Mouse (Mus musculus) midbrain, embryonic 16.5 days (tissue): ENCODE data around the gene Nolc1. TPM values are rescaled to one million over a fixed set of nuclear protein-coding genes. Genes with fewer than 3 reads are reported as not detected.

ENCODE experiments used
- ATAC-seq: fragments of 200-750 bp; cut with Nextera tagmentation; 2 replicates; pipeline ENCODE4 v1.8.0; 2017; ENCODE audit warnings: moderate TSS enrichment
- H3K27ac ChIP-seq: fragments of 300-500 bp; sonication (generic); 2 replicates; pipeline ENCODE4 v1.5.1; 2014; ENCODE audit warnings: mild to moderate bottlenecking, low read length, mixed read lengths
- H3K27me3 ChIP-seq: fragments of 300-500 bp; sonication (generic); 2 replicates; pipeline ENCODE4 v1.6.1; 2014; ENCODE audit warnings: low read depth, low read length, mixed read lengths; ENCODE audit not compliant: control insufficient read depth, insufficient read depth
- H3K36me3 ChIP-seq: fragments of 300-500 bp; sonication (generic); 2 replicates; pipeline ENCODE4 v1.6.1; 2014; ENCODE audit warnings: mild to moderate bottlenecking, low read length, moderate library complexity, mixed read lengths; ENCODE audit not compliant: control insufficient read depth, insufficient read depth
- H3K4me1 ChIP-seq: fragments of 300-500 bp; sonication (generic); 2 replicates; pipeline ENCODE4 v1.6.1; 2014; ENCODE audit warnings: mild to moderate bottlenecking, low read length, mixed read lengths; ENCODE audit not compliant: control insufficient read depth, insufficient read depth
- H3K4me2 ChIP-seq: fragments of 300-500 bp; sonication (generic); 2 replicates; pipeline ENCODE4 v1.6.1; 2014; ENCODE audit warnings: mild to moderate bottlenecking, low read length, mixed read lengths
- H3K4me3 ChIP-seq: fragments of 300-500 bp; sonication (generic); 2 replicates; pipeline ENCODE4 v1.5.1; 2014; ENCODE audit warnings: low read depth, mild to moderate bottlenecking, low read length, moderate library complexity, mixed read lengths
- H3K9ac ChIP-seq: fragments of 300-500 bp; sonication (generic); 2 replicates; pipeline ENCODE4 v1.6.1; 2014; ENCODE audit warnings: low read depth, low read length, mixed read lengths
- H3K9me3 ChIP-seq: fragments of 300-500 bp; sonication (generic); replicated peaks from 2 replicates; pipeline ENCODE4 v1.6.1; 2014; ENCODE audit warnings: mild to moderate bottlenecking, low read length, mixed read lengths; ENCODE audit not compliant: control insufficient read depth, poor library complexity, severe bottlenecking
- WGBS: fragments of 180-500 bp; shearing (Covaris S2); extraction: QIAGEN DNeasy Blood & Tissue Kit; methylation state at CpG from one replicate; pipeline ENCODE4 v1.1.7; 2014; 5-methylcytosine and 5-hydroxymethylcytosine counted together
- polyA plus RNA-seq: library from polyadenylated mRNA; unstranded; fragments of >200 nt; fragmentation: Nextera tagmentation; extraction: Ambion mirVana; gene quantifications from 2 replicates; pipeline ENCODE4 v1.2.1, GENCODE M21; 2015

Nolc1 gene
- polyA plus RNA-seq, 1 experiment from 2014 or later: 64.4 TPM

DNA sequence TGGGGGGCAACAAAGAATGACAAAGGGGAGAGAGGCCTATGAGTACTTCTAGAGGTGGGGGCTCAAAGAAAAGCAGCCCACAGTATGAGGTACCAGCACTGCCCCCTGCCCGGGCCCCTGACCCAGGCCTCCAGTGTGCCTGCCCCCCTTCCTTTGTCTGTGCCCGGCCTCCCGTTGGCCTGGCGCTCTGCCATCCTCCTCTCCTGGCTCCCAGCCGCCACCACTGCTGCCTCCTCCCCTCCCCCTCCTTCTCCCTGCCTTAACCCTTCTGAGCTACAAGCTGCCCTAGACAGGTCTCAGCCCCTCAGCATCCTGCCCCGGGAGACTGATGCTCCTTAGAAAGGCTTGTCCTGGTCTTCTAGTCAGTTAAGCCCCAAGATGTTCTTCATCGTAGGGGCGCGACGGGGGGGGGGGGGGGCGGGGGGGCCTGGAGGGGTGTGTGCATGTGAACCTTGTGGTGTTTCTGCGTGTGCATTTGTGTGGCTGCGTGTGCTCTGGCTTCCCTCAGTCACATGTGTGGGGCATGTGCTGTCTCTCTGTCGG, 33.7 kb upstream of the Nolc1 start:
- ATAC-seq: no peak
- Histone ChIP-seq H3K4me3 (peak overlapping the region; percentile 89), H3K27ac (peak overlapping the region; percentile 97), H3K9me3 (no peaks in the 10 kb centered on the region), H3K36me3 (no peaks in the 10 kb centered on the region), H3K9ac (peak overlapping the region; percentile 67), H3K27me3 (no peaks in the 10 kb centered on the region), H3K4me2 (peak overlapping the region; percentile 97), H3K4me1 (peaks cover 74% of the 10 kb centered on the region)
- 0% methylated on average over 12 of the region's 14 CpGs for WGBS

DNA sequence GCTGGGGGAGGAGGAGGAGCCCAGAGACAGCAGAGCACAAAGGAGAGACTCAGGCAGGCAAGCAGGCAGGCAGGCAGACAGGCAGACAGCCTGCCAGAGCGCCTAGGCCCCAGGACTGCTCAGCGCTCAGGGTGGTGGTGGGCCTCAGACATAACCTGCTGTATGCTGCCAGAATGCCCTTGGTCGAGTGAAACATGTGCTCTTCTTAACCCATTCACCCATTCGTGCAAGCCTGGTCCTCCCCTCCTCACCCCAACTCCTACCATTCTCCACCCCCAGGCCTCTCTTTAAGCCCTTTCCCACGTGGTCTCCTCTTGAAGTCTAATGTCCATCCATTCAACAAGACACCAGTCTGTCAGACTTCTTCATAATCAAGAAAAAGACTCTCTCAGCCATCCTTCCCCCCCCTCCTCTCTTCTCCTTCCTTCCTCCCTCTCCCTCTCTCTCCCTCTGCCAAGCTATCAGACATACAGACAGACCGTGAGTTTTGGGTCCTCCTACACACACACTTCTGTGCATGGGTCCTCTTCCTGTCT, 33.1 kb upstream of the Nolc1 start:
- H3K4me2 ChIP-seq: peak overlapping the region; percentile 97
- 2% methylated on average over 6 of the region's 6 CpGs for WGBS
- peaks cover 69% of the 10 kb centered on the region for H3K4me1 ChIP-seq
- H3K4me3 ChIP-seq: peak overlapping the region; percentile 89
- peak overlapping the region; percentile 97 for H3K27ac ChIP-seq
- no peaks in the 10 kb centered on the region for H3K9me3 ChIP-seq
- no peaks in the 10 kb centered on the region for H3K27me3 ChIP-seq
- peak overlapping the region; percentile 67 for H3K9ac ChIP-seq
- H3K36me3 ChIP-seq: no peaks in the 10 kb centered on the region
- ATAC-seq: 0 out of 2 replicates have a peak, but pooled peaks have one; percentile 4

- no peaks in the 10 kb centered on the region for H3K27me3 ChIP-seq
- H3K4me3 ChIP-seq: peak overlapping the region; percentile 89
- peak overlapping the region; percentile 97 for H3K27ac ChIP-seq
- H3K9ac ChIP-seq: peak overlapping the region; percentile 95
- no peak for ATAC-seq
- peak overlapping the region; percentile 97 for H3K4me2 ChIP-seq
- H3K36me3 ChIP-seq: no peaks in the 10 kb centered on the region
- no peaks in the 10 kb centered on the region for H3K9me3 ChIP-seq
- peaks cover 60% of the 10 kb centered on the region for H3K4me1 ChIP-seq
- 57% methylated on average over 7 of the region's 7 CpGs for WGBS
Observed at GRCm38 (mm10) chr19:46043380-46043779, 32.3 kb upstream of the Nolc1 start.

GRCm38 (mm10) chr19:46044271-46044992, 31.2 kb upstream of the Nolc1 start, which contains the start of gene Pprc1:
Gene Pprc1, plus strand, starts transcription at chr19:46044886.
- H3K36me3 ChIP-seq: no peaks in the 10 kb centered on the region
- peak within 1 kb of the TSS; percentile 89 for H3K4me3 ChIP-seq
- peak within 1 kb of the TSS; percentile 97 for H3K27ac ChIP-seq
- no peaks in the 10 kb centered on the region for H3K27me3 ChIP-seq
- H3K9ac ChIP-seq: peak within 1 kb of the TSS; percentile 95
- H3K4me2 ChIP-seq: peak within 1 kb of the TSS; percentile 97
- ATAC-seq: no peak; the same call in 1 of the 2 replicates
- peaks cover 57% of the 10 kb centered on the region for H3K4me1 ChIP-seq
- H3K9me3 ChIP-seq: no peaks in the 10 kb centered on the region
- 0% methylated on average over 24 of the region's 34 CpGs for WGBS

GRCm38 (mm10) chr19:46044993-46045695, 30.5 kb upstream of the Nolc1 start, which contains the start of gene Ldb1:
Gene Ldb1, minus strand, starts transcription at chr19:46045214.
- peak; percentile 81 for ATAC-seq
- Histone ChIP-seq H3K9ac (peak within 1 kb of the TSS; percentile 95), H3K27me3 (no peaks in the 10 kb centered on the region), H3K9me3 (no peaks in the 10 kb centered on the region), H3K36me3 (no peaks in the 10 kb centered on the region), H3K4me2 (peak within 1 kb of the TSS; percentile 97), H3K4me3 (peak within 1 kb of the TSS; percentile 89), H3K4me1 (peaks cover 51% of the 10 kb centered on the region), H3K27ac (peak within 1 kb of the TSS; percentile 97)
- WGBS: under 1% methylated on average over 76 of the region's 84 CpGs

GRCm38 (mm10) chr19:46045696-46046311, 29.9 kb upstream of the Nolc1 start:
- H3K9me3 ChIP-seq: no peaks in the 10 kb centered on the region
- peaks cover 45% of the 10 kb centered on the region for H3K4me1 ChIP-seq

DNA sequence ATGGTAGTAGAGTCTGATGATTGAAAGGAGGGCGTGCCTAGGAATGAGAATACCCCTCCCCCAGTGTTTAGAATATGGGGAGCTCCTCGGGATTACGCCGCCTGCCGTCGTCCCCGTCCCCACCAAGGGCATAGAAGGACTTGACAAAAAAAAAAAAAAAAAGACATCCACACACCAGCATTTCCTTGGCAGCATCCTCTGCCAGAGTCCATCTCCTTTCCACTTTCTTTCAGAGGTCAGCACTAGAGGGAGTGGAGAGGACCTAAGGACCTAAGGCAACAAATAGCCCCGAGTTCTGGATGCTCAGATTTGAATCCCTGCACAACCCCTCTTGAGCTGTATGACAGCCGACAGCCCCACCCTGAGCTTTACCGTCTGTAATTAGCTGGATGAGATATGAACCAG, 29.0 kb upstream of the Nolc1 start:
- ATAC-seq: no peak
- H3K27me3 ChIP-seq: no peaks in the 10 kb centered on the region
- H3K36me3 ChIP-seq: no peaks in the 10 kb centered on the region
- no peaks in the 10 kb centered on the region for H3K9me3 ChIP-seq
- H3K27ac ChIP-seq: peak overlapping the region; percentile 39; the same call in 1 of the 2 replicates
- H3K9ac ChIP-seq: no peak overlapping the region; the same call in 1 of the 2 replicates
- peak overlapping the region; percentile 97; the same call in 1 of the 2 replicates for H3K4me2 ChIP-seq
- WGBS: 8% methylated on average over 10 of the region's 10 CpGs
- H3K4me3 ChIP-seq: no peak overlapping the region
- H3K4me1 ChIP-seq: peaks cover 36% of the 10 kb centered on the region

More at GRCm38 (mm10) chr19:46045696-46046311, 29.9 kb upstream of the Nolc1 start:
- peak; percentile 44 for ATAC-seq
- Histone ChIP-seq H3K9ac (peak overlapping the region; percentile 95), H3K36me3 (no peaks in the 10 kb centered on the region), H3K27me3 (no peaks in the 10 kb centered on the region), H3K4me3 (peak overlapping the region; percentile 89), H3K27ac (peak overlapping the region; percentile 97), H3K4me2 (peak overlapping the region; percentile 97)
- 2% methylated on average over 7 of the region's 7 CpGs for WGBS

- Histone ChIP-seq H3K9ac (no peak overlapping the region), H3K27ac (no peak overlapping the region), H3K4me1 (peaks cover 29% of the 10 kb centered on the region), H3K27me3 (no peaks in the 10 kb centered on the region), H3K36me3 (no peaks in the 10 kb centered on the region), H3K4me2 (no peak overlapping the region), H3K4me3 (no peak overlapping the region), H3K9me3 (no peaks in the 10 kb centered on the region)
- ATAC-seq: no peak
- 65% methylated on average over 2 of the region's 2 CpGs for WGBS
Observed at GRCm38 (mm10) chr19:46047426-46047825, 28.2 kb upstream of the Nolc1 start.
